Mouse (Mus musculus) frontal cortex, postnatal 10 days (tissue): ENCODE results near the gene Cic.
A peak's percentile ranks its signal among the peaks of the same experiment; 100 is the strongest.

ENCODE experiments used
- DNase-seq, 2 experiments: peaks; one replicate each; pipeline ENCODE4 v3.0.0; 2022; ENCODE audit warnings: low spot score in 2 of 2, mixed read lengths in 1 of 2

The Cic gene

DNA sequence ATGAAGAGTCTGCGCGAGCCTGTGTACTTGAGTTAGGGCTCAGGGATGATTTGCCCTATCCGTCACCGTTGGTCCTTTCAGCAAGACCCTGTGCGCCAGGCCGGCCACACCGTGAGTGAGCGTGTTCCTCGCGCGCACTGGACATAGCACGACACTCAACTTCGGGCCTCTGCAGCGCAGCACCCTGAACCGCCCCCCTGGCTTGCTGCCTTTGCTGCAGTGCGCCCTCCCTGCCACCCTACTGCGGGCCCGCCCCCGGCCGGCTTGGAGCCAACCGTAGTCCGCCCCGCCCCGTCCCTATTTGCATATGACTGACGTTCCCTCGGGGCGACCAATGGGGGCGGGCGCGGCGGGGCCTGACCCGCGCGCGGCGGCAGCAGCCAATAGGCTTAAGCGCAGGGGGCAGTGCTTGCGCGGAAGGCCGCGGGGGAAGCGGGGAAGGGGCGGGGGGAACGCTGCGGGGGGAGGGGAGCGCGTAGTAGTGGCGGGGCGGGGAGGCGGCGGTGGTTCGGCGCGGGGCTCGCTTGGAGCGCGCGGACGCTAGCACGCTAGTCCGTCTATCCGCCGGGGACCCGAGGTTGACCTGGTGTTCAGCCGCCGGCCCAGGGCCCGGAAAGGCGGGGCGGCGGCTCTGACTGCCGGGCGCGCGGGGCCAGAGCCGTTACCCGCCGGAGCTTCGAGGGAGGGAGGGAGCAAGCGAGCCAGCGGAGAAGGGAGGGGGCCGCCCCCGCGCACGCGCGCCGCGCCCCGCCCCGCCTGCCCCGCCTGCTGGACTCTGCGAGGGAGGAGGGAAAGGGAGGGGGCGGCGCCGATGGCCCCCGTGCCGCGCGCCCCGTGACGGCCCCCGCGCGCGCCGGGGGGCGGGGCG is 14.5 kb downstream of the Cic start:
- peak; percentile 95 to 96 for DNase-seq

DNA sequence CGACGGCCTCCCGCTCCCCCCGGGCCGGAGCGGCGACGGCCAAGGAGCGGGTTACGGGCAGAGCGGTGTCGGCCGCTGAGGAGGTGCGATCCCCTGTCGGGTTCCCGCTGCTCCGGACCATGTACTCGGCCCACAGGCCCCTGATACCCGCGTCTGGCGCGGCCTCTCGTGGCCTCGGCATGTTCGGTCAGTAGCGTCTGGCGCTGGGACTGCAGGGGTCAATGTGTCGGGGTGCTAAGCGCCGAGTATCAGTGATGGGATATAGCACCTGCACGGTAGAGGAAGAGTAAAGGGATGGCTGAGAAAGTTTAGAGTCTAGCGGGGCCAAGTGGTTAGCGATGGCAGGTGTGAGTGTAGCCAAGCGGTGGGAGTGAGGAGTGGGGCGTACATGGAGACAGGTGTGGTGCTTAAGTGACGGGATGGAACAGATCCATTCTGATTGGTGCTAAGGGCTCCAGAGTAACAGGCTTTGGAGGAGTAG is 15.3 kb downstream of the Cic start:
- DNase-seq = peak; percentile 50 to 64

DNA sequence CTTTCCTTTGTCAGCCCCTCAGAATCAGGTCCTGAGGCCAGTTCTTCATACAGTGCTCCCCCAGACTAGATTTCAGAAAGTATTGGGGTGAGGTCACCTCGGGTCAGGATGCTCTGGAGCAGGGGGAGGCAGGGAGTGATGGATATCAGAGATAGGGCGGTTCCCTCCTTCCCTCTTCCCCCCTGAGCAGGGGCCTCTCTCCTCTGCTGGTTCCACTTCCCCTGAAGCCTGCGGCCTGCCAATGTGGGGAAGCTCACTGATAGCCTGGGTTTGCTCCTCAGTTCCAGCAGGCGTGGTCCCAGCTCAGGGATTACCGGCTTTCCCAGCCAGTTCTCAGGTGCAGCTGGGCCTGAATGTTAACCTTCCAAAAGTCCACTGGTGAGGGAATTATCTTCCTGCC is 16.1 kb downstream of the Cic start:
- DNase-seq = peak in 1 of 2 experiments; percentile 11

DNA sequence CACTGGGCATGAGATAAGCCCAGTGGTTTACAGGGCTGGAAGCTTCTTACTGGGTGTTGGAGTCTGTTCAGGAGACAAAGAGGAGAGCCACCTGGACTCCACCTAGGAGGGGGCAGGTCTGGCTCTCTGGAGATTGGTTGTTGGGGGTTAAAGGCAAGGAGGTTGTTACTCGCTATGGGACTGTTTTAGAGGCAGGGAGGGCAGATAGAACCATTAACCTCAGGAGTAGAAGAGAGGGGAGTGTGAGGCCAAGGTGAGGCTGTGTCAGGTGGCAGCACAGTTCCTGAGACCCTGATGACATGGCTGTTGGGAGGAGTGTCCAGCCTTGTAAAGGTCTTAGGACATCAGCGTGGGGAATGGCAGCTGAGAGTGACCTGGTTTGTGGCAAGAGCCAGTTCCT is 16.7 kb downstream of the Cic start:
- peak in 1 of 2 experiments; percentile 5 for DNase-seq

DNA sequence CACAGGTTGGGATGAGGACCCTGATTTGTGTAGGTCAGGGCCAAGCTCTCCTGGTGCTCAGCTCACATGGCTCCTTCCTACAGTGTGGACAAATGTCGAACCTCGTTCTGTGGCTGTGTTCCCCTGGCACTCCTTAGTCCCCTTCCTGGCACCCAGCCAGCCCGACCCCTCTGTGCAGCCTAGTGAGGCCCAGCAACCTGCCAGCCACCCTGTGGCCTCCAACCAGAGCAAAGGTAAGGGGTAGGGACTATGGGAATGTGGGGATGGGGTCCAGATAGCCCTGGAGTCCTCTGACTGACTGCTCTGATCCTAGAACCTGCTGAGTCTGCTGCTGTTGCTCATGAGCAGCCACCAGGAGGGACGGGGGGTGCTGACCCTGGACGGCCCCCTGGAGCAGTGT is 17.3 kb downstream of the Cic start:
- peak in 1 of 2 experiments; percentile 36 for DNase-seq

DNA sequence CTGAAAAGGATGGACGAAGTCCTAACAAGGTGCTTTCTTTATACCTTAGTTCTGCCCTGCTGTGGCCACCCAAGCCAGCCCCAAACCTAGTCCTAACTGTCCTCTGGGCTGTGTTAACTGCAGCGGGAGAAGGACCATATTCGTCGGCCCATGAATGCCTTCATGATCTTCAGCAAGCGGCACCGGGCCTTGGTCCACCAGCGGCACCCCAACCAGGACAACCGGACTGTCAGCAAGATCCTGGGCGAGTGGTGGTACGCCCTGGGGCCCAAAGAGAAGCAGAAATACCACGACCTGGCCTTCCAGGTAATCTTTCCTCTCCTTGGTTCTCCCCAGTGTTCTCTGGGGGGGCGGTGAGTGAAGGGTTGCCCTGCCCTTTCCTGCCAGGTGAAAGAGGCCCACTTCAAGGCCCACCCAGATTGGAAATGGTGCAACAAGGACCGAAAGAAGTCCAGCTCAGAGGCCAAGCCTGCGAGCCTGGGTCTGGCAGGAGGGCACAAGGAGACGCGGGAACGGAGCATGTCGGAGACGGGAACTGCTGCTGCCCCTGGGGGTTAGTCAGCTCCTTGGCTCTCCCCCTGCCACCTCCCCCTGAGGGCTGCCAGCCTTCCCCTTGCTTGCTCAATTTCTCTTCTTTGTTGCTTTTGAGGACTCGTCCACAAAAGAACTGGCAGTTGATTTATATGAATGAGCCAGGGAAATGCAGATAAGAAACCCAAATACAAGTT is 18.2 kb downstream of the Cic start:
- no peak for DNase-seq

DNA sequence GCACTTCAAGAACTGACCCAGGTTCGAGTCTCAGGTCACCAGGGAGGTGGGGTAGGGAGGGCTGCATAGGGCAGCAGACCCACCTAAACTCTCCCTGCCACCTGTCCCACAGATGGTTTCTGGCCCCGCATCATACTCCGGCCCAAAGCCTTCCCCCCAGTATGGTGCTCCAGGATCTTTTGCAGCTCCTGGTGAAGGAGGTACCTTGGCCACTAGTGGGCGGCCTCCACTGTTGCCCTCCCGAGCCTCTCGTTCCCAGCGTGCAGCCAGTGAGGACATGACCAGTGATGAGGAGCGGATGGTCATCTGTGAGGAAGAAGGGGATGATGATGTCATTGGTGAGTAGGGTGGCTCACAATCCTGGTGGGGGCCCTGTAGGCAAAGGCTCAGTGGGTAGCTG is 19.5 kb downstream of the Cic start:
- no peak for DNase-seq

DNA sequence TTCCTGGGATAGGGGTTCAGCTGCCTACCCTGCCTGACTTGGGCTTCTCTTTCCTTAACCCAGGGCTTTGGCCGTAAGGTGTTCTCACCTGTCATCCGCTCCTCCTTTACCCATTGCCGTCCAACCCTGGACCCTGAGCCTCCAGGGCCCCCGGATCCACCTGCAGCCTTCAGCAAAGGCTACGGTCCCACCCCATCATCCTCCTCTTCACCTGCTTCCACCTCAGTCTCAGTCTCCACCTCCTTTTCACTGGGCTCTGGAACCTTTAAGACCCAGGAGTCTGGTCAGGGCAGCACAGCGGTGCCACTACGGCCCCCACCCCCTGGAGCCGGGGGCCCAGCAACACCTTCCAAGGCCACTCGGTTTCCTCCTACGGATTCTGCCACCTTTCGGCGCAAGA is 20.5 kb downstream of the Cic start:
- no peak for DNase-seq

DNA sequence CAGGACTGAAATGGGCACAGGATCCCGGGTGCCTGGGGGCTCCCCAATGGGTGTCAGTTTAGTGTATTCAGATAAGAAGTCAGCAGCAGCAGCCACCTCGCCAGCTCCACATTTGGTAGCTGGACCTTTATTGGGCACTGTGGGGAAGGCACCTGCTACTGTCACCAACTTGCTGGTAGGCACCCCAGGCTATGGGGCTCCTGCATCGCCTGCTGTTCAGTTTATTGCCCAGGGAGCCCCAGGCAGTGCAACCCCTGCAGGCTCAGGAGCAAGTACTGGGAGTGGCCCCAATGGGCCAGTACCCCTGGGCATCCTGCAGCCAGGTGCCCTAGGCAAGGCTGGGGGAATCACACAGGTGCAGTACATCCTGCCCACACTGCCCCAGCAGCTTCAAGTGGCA is 21.2 kb downstream of the Cic start:
- DNase-seq = no peak

DNA sequence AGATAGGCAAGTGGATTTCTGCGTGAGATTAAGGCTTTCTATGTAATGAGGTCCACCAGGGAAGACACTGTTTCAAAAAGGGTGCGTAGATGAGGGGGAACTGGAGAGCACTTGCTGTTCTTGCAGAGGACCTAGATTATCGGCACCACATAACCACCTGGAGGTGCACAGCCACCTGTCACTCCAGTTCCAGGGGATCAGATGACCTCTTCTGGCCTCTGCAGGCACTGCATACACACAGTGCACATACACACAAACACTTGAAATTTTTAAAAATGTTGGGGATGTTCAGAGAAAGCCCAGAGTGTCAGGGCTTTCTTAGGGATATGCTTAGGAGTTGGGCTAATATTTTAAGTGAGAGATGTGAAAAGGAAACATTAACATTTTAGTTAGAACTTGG is 22.4 kb downstream of the Cic start:
- no peak for DNase-seq

DNA sequence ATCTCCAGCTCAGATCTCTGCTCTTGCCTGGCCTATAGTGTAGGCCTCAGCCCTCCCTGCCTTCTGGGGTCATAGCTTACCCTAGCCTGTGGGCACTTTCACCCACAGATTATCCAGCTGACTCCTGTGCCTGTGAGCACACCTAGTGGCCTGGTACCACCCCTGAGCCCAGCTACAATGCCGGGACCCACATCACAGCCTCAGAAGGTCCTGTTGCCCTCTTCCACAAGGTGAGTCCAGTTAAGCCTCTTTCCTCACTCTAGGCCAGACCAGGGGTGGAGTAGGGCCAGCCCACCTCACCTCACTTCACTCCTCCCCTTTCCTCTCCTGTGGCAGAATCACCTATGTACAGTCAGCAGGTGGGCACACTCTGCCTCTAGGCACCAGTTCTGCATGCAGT is 23.0 kb downstream of the Cic start:
- no peak for DNase-seq

DNA sequence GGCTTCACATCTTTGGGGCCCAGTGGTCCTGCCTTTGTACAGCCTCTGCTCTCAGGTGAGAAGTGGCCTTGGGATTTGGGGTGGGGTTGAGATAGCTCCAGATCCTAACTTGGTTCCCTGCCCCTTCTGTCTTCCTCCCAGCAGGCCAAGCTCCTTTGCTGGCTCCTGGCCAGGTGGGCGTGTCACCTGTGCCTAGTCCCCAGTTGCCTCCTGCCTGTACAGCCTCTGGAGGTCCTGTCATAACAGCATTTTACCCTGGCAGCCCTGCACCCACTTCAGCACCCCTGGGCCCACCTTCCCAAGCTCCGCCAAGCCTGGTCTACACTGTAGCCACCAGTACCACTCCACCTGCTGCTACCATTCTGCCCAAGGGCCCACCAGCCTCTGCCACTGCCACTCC is 23.4 kb downstream of the Cic start:
- peak in 1 of 2 experiments; percentile 37 for DNase-seq

DNA sequence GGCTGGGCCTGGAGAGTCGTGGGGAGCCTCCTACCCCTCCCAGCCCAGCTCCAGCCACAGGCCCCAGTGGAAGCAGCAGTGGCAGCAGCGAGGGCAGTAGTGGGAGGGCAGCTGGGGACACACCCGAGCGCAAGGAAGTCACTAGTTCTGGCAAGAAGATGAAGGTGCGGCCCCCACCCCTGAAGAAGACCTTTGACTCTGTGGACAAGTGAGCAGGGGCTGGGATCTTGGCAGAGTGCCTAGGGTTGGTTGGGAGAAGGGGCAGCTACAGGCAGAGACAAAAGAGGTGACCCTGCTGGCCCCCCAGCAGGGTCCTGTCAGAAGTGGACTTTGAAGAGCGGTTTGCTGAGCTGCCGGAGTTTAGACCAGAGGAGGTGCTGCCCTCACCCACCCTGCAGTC is 24.6 kb downstream of the Cic start:
- DNase-seq = no peak

DNA sequence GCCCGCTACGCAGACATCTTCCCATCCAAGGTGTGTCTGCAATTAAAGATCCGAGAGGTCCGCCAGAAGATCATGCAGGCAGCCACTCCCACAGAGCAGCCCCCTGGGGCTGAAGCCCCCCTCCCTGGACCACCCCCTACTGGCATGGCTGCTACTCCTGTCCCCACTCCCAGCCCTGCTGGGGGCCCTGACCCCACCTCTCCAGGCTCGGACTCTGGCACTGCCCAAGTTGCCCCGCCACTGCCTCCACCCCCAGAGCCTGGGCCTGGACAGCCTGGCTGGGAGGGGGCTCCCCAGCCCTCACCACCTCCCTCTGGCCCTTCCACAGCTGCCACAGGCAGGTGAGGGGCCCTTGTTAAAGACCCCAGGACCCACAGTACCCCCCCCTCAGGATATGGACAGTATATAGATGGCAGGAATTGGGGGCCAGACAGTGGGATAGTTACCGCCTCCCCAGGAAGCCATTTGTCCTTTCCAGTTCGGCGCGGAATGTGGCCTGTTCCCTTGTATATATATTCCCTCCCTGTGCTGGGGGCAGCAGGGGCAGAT is 25.8 kb downstream of the Cic start:
- no peak for DNase-seq

DNA sequence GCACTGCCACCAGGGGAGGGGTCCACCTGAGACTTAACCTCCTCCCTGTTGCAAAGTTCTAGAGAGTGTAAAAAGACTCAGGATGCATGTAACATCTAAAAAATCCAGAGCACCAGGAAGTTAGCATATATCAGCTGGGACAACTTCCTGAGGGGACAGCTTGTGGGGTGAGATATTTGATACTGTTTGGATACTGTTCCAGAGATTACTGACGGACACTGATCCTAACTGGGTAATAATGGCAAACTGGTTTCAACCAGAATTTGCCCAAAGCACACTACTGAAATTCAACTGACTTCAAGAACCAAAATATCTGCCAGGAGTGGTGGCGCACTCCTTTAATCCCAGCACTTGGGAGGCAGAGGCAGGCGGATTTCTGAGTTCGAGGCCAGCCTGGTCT is 27.0 kb downstream of the Cic start:
- no peak for DNase-seq

DNA sequence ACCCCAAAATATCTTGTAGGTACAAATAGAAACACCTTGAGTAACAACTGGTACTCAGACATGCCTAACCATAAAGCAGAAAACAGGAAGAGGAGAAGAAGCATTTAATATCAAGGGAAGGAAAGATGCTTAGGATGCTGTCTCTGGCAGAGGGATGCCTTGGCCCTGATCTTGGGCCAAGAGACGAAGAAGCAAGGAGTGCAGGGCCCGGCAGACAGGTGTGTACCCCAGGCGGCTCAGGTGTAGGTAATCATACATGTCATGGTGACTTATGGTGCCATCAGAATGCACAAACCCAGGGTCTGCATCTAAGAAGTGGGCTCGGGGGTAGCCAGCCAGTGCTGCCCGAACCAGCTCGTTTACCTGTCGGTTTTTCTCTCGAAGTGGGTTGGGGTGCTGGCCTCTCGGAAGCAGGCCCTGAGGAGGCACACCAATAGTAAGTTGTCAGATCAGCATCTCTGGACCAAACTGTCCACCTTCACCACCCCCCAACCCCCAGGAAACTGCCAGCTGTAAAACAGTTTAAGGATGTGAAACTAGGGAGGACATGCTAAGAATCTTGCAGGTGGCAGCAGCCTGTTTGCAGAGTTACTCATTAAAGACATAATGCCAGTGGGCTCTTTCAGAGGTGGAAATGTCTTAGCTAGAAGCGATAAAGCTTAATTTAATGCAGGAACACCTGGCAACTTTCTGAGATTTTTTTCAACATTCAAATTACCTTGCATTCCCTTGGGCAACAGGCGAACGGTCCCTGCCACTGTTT is 27.6 kb downstream of the Cic start:
- DNase-seq = no peak

DNA sequence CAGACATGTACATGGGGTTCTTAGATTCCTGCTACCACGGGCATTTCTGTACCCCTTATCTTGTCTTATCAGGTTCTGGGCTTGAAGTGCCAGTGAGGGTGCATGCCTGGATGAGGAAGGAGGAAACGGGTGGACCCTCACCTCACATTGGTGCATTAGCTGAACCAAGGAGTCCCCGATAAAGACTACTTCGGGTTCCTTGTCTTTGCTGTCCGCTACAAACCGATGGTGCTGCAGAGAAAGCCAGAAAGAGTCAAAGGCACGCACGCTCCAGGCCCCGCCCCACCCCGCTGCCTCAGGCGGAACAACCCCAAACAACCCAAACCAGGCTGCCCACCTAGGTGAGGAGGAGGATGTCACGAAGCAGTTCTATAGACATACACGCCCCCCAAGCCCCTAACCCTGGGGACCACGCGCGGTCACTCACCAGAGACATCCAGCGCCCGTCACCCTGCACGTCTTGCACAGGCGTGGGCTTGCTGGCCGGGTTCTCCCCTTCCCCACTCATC is 29.5 kb downstream of the Cic start:
- peak in 1 of 2 experiments; percentile 29 for DNase-seq

DNA sequence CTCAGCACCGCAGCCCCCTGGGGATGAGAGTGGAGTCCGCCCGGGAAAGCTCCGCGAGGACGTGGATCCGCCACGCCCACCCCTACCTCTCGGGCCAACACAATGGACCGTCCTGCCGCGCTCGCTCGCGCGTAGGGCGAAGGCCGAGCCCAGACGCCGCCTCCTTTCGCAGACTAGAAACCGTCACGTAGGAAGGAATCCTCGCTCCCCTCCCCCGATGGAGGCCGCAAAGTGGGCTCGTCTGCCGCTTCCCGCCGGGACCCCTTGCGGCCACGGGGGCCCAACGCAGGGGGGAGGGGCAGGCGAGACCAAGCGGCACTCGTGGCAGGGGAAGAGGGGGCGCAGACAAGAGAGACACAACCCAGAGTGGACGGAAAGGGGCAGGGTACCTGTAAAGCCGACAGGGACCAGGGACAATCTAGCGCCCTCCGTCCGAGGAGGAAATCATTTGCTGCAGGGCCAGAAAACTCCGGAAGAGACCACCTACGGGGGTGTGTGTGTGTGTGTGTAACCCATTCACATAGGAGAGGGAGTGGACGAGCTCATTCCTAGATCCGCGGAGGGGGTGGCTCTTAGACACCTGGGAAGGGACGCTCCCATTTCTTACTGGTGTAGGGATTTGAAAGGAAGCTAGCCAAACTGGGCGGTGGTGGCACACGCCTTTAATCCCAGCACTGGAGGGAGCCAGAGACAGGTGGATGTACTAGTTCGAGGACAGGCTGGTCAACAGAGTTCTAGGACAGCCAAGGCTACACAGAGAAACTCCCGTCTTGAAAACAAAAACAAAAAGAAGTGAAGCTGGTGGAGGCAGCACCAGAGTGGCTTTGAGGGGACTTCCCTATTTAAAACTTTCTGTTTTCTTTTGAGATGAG is 30.2 kb downstream of the Cic start, which contains the start of gene Pafah1b3:
Gene Pafah1b3, minus strand, starts transcription at position 533 of the 872 bp plus-strand sequence.
- peak; percentile 81 to 86 for DNase-seq

DNA sequence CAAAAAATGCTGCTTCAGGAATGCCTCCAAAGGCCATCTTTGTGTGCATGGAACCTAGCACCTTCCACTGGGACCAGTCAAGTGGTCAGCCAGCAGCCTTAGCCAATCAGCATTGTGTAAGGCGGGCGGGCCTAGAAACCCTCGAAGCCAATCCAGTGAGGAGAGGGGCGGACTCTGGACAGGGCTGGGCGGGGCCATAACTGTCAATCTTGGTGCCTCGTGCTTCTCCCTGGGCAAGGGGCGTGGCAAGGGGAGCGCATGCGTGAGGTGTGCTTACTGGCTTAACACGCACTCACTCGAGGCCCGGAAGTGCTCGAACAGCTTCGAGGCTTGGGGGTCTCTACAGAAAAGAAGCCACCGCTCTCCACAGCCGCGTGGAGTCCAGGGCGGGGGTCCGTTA is 33.6 kb downstream of the Cic start, which contains the start of gene Prr19:
Gene Prr19, plus strand, starts transcription at position 349 of the 400 bp plus-strand sequence.
- DNase-seq = no peak

DNA sequence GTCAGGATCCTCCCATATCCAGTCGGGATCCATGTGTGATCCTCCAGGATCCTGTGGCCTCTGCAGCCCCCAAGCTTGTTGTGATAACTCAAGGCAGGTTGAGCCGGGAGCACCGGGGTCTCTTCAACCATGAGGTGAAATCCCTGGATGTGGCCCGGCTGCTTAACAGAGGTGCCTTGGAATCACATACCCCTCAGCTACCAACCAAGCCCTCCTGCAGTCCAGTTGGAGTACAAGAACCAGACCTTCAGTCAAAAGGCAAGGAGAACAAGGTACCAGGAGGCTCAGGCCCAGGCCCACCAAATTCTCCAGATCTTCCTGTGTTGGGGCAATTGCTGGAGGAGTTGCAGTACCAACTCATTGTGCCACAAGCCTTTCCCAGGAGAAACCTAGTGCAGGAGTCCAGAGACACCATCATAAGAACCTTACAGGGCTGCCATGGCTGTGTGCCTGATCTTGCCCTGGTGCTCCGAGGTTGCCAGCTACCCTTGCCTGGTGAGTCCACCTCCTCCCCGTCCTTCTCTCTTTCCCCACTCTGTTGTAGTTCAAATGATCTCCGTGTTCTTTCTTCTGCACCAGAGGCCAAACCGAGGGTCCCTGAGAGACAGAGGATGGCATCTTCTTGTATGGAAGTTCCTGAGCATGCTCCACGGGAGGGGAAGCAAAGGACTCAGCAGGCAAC is 35.6 kb downstream of the Cic start:
- DNase-seq = no peak
